Mouse (Mus musculus): ENCODE measurements around the gene Slc52a3. TPM values are rescaled to one million over a fixed set of nuclear protein-coding genes. Genes with fewer than 3 reads are reported as not detected.

Gene Slc52a3
- polyA plus RNA-seq, 1 experiment = 0.08 TPM

DNA sequence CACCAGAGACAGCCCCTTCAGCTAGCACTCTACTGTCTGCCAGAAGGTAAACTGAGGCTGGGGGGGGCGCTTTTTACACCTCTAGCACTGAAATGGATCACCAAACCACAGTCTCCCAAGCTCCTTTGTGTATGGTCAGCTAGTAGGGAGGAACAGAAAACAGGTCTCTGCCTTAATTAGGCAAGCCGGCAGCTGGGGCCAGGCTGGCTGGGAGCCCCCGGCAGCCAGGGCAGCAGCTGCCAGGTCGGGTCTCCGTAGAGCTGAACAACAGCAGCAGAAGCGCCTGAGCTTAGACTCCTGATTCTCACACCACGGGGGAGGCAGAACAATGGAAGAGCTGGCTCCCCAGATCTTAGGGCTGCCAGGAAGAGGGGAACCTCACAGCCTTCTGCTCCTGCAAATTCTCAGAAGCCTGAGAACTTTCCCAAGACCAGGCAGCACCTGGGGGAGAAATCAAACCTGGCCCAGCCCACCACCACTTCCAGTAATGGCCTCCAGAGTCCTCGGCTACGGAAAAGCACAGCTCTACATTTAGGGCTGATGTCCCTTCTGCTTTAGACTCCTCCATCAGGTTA is 29.0 kb upstream of the Slc52a3 start:
- Histone ChIP-seq H3K27me3 (ENCODE audit: control insufficient read depth, insufficient read depth, insufficient read length) (no peaks in the 10 kb centered on the region), H3K79me3 (ENCODE audit: low read depth) (peaks cover 23% of the 10 kb centered on the region), H3K4me3 (ENCODE audit: insufficient read depth, poor library complexity, severe bottlenecking) (no peak overlapping the region), H3K36me3 (ENCODE audit: control insufficient read depth, insufficient read depth) (peaks cover 36% of the 10 kb centered on the region), H3K79me2 (ENCODE audit: control insufficient read depth, insufficient read depth) (peaks cover 30% of the 10 kb centered on the region), H3ac (ENCODE audit: control insufficient read depth, insufficient read length, low read depth) (no peak overlapping the region)
- TF ChIP-seq FOSL1 (IDR thresholded peaks at IDR 0.05; ENCODE audit: insufficient read depth, low read length, poor library complexity, severe bottlenecking) = no peak
- TF ChIP-seq USF1 (IDR thresholded peaks at IDR 0.05; ENCODE audit: low read depth) = no peak
- no peak for TF ChIP-seq CEBPB (IDR thresholded peaks at IDR 0.05; ENCODE audit: low read depth)
- TF ChIP-seq MYOD1 (IDR thresholded peaks at IDR 0.05; ENCODE audit: control insufficient read depth, insufficient read length, low read depth) = no peak
- TF ChIP-seq CTCF (IDR thresholded peaks at IDR 0.05; ENCODE audit: control insufficient read depth, insufficient read depth, insufficient read length) = no peak
- TF ChIP-seq MAX (IDR thresholded peaks at IDR 0.05) = no peak
- no peak for TF ChIP-seq MYOG (IDR thresholded peaks at IDR 0.05; ENCODE audit: control insufficient read depth, extremely low read depth, insufficient read length)

DNA sequence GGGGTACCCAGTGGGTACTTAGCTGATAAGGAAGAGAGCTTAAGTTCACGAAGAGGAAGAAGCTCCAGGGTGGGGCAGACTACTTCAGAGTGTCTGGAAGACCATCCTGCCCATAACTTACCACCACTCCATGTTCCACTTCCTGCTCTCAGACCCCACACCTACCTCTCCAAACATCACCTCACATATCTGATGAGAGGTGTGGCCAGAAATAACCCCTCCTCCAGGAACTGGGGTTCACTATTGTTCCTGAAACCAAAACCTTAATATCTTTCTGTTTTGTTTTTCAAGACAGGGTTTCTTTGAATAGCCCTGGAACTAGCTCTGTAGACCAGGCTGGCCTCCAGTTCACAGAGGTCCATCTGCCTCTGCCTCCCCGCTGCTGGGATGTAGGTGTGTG is 28.5 kb upstream of the Slc52a3 start:
- no peak overlapping the region for H3K4me3 ChIP-seq (ENCODE audit: insufficient read depth, poor library complexity, severe bottlenecking)
- H3ac ChIP-seq (ENCODE audit: control insufficient read depth, insufficient read length, low read depth) = no peak overlapping the region
- H3K27me3 ChIP-seq (ENCODE audit: control insufficient read depth, insufficient read depth, insufficient read length) = no peaks in the 10 kb centered on the region
- peaks cover 35% of the 10 kb centered on the region for H3K79me2 ChIP-seq (ENCODE audit: control insufficient read depth, insufficient read depth)
- peaks cover 27% of the 10 kb centered on the region for H3K79me3 ChIP-seq (ENCODE audit: low read depth)
- peaks cover 41% of the 10 kb centered on the region for H3K36me3 ChIP-seq (ENCODE audit: control insufficient read depth, insufficient read depth)
- no peak for TF ChIP-seq MYOD1 (IDR thresholded peaks at IDR 0.05; ENCODE audit: control insufficient read depth, insufficient read length, low read depth)
- no peak for TF ChIP-seq CEBPB (IDR thresholded peaks at IDR 0.05; ENCODE audit: low read depth)

- Histone ChIP-seq H3K79me3 (ENCODE audit: low read depth) (peaks cover 34% of the 10 kb centered on the region), H3K27me3 (ENCODE audit: control insufficient read depth, insufficient read depth, insufficient read length) (no peaks in the 10 kb centered on the region), H3ac (ENCODE audit: control insufficient read depth, insufficient read length, low read depth) (no peak overlapping the region), H3K79me2 (ENCODE audit: control insufficient read depth, insufficient read depth) (peaks cover 42% of the 10 kb centered on the region), H3K4me3 (ENCODE audit: insufficient read depth, poor library complexity, severe bottlenecking) (no peak overlapping the region), H3K36me3 (ENCODE audit: control insufficient read depth, insufficient read depth) (peaks cover 47% of the 10 kb centered on the region)
- TF ChIP-seq USF1 (IDR thresholded peaks at IDR 0.05; ENCODE audit: low read depth) (no peak), FOSL1 (IDR thresholded peaks at IDR 0.05; ENCODE audit: insufficient read depth, low read length, poor library complexity, severe bottlenecking) (no peak), CTCF (IDR thresholded peaks at IDR 0.05; ENCODE audit: control insufficient read depth, insufficient read depth, insufficient read length) (no peak), CEBPB (IDR thresholded peaks at IDR 0.05; ENCODE audit: low read depth) (no peak), MYOG (IDR thresholded peaks at IDR 0.05; ENCODE audit: control insufficient read depth, extremely low read depth, insufficient read length) (no peak), MAX (IDR thresholded peaks at IDR 0.05) (no peak), MYOD1 (IDR thresholded peaks at IDR 0.05; ENCODE audit: control insufficient read depth, insufficient read length, low read depth) (no peak)
Observed at GRCm38 (mm10) chr2:151968451-151968850, 27.9 kb upstream of the Slc52a3 start.

DNA sequence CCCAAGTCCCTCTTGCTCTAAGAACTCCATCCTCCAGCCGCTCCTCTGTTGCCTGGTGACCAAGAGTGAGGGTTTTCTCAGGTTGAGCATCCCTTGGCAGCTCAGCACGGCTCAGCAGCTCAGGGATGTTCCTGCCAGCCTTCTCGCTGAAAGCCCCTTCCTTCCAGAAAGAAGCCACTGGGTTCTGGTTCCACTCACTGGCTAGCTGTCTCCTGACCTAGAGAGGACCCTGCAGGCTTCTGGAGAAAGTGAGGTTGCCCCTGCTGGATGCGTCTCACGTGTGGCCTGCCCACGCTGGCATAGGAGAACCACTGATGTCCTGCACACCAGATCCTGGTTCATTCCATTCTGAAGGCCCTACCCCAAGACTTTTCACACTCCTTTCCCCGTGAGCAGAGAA is 27.3 kb upstream of the Slc52a3 start:
- Histone ChIP-seq H3K36me3 (ENCODE audit: control insufficient read depth, insufficient read depth) (peaks cover 47% of the 10 kb centered on the region), H3K27me3 (ENCODE audit: control insufficient read depth, insufficient read depth, insufficient read length) (no peaks in the 10 kb centered on the region), H3K4me3 (ENCODE audit: insufficient read depth, poor library complexity, severe bottlenecking) (no peak overlapping the region), H3K79me2 (ENCODE audit: control insufficient read depth, insufficient read depth) (peaks cover 47% of the 10 kb centered on the region), H3ac (ENCODE audit: control insufficient read depth, insufficient read length, low read depth) (no peak overlapping the region), H3K79me3 (ENCODE audit: low read depth) (peaks cover 35% of the 10 kb centered on the region)
- TF ChIP-seq CTCF (IDR thresholded peaks at IDR 0.05; ENCODE audit: control insufficient read depth, insufficient read depth, insufficient read length) (no peak), MYOD1 (IDR thresholded peaks at IDR 0.05; ENCODE audit: control insufficient read depth, insufficient read length, low read depth) (no peak), MAX (IDR thresholded peaks at IDR 0.05) (no peak), MYOG (IDR thresholded peaks at IDR 0.05; ENCODE audit: control insufficient read depth, extremely low read depth, insufficient read length) (no peak), USF1 (IDR thresholded peaks at IDR 0.05; ENCODE audit: low read depth) (no peak), CEBPB (IDR thresholded peaks at IDR 0.05; ENCODE audit: low read depth) (no peak), FOSL1 (IDR thresholded peaks at IDR 0.05; ENCODE audit: insufficient read depth, low read length, poor library complexity, severe bottlenecking) (no peak)

- peaks cover 47% of the 10 kb centered on the region for H3K36me3 ChIP-seq (ENCODE audit: control insufficient read depth, insufficient read depth)
- TF ChIP-seq CEBPB (IDR thresholded peaks at IDR 0.05; ENCODE audit: low read depth) (no peak), USF1 (IDR thresholded peaks at IDR 0.05; ENCODE audit: low read depth) (no peak), MYOG (IDR thresholded peaks at IDR 0.05; ENCODE audit: control insufficient read depth, extremely low read depth, insufficient read length) (no peak), CTCF (IDR thresholded peaks at IDR 0.05; ENCODE audit: control insufficient read depth, insufficient read depth, insufficient read length) (no peak), FOSL1 (IDR thresholded peaks at IDR 0.05; ENCODE audit: insufficient read depth, low read length, poor library complexity, severe bottlenecking) (no peak), MAX (IDR thresholded peaks at IDR 0.05) (no peak), MYOD1 (IDR thresholded peaks at IDR 0.05; ENCODE audit: control insufficient read depth, insufficient read length, low read depth) (no peak)
Observed at GRCm38 (mm10) chr2:151969396-151969795, 26.9 kb upstream of the Slc52a3 start.

More at GRCm38 (mm10) chr2:151969396-151969795, 26.9 kb upstream of the Slc52a3 start:
- peaks cover 51% of the 10 kb centered on the region for H3K79me2 ChIP-seq (ENCODE audit: control insufficient read depth, insufficient read depth)
- H3K4me3 ChIP-seq (ENCODE audit: insufficient read depth, poor library complexity, severe bottlenecking) = no peak overlapping the region
- peaks cover 35% of the 10 kb centered on the region for H3K79me3 ChIP-seq (ENCODE audit: low read depth)
- H3K27me3 ChIP-seq (ENCODE audit: control insufficient read depth, insufficient read depth, insufficient read length) = no peaks in the 10 kb centered on the region
- H3ac ChIP-seq (ENCODE audit: control insufficient read depth, insufficient read length, low read depth) = no peak overlapping the region
